Mouse (Mus musculus): Measurements from ENCODE around the gene Atxn1. TPM values are rescaled to one million over a fixed set of nuclear protein-coding genes. Genes with fewer than 3 reads are reported as not detected.

The Atxn1 gene
- polyA plus RNA-seq, 1 experiment from 2014 or later, result 2.3 TPM

DNA sequence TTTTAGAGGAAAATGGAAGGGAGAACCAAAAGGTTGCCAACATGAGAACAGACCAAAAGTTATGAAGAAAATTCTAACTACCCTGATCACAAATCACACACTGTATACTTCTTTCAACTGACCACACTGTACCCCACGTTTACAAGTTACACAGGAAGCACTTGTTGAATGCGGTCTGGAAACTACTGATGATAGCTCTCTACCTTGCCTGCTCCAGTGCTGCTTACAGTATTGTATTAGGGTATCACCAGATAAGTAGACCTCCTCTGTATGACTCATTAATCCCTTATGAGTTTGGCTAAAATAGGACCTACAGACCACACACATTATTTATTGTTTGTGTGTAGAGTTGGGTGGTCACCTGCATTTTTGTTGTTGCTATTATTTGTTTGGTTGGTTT, 113.1 kb downstream of the Atxn1 start:
- Histone ChIP-seq H3K9me3 (ENCODE audit: control insufficient read depth, low read length) (no peaks in the 10 kb centered on the region), H3K27me3 (replicated peaks; ENCODE audit: control insufficient read depth, insufficient read depth, low read length) (no peaks in the 10 kb centered on the region), H3K4me1 (replicated peaks; ENCODE audit: control insufficient read depth, insufficient read depth, low read length) (peaks cover 48% of the 10 kb centered on the region), H3K4me3 (ENCODE audit: low read depth, low read length) (no peak overlapping the region), H3K4me2 (no peak overlapping the region), H3K36me3 (ENCODE audit: control insufficient read depth, insufficient read depth, low read length) (no peaks in the 10 kb centered on the region), H3K27ac (ENCODE audit: low read depth, low read length) (no peak overlapping the region; the same call in 1 of the 2 replicates), H3K9ac (ENCODE audit: low read depth, low read length) (no peak overlapping the region)
- ATAC-seq (replicated peaks; ENCODE audit: low FRiP score) (no peak), DNase-seq (ENCODE audit: low spot score) (no peak)
- WGBS, result 54% methylated on average over 2 of the region's 2 CpGs

GRCm38 (mm10) chr13:45851156-45851555, 113.7 kb downstream of the Atxn1 start:
- Histone ChIP-seq H3K4me2 (no peak overlapping the region), H3K36me3 (ENCODE audit: control insufficient read depth, insufficient read depth, low read length) (no peaks in the 10 kb centered on the region), H3K4me3 (ENCODE audit: low read depth, low read length) (no peak overlapping the region), H3K27ac (ENCODE audit: low read depth, low read length) (peak overlapping the region; percentile 92), H3K9me3 (ENCODE audit: control insufficient read depth, low read length) (no peaks in the 10 kb centered on the region), H3K27me3 (replicated peaks; ENCODE audit: control insufficient read depth, insufficient read depth, low read length) (no peaks in the 10 kb centered on the region), H3K9ac (ENCODE audit: low read depth, low read length) (no peak overlapping the region), H3K4me1 (replicated peaks; ENCODE audit: control insufficient read depth, insufficient read depth, low read length) (peaks cover 47% of the 10 kb centered on the region)
- DNase-seq (ENCODE audit: low spot score) (no peak), ATAC-seq (replicated peaks; ENCODE audit: low FRiP score) (no peak)
- 84% methylated on average over 4 of the region's 4 CpGs for WGBS

DNA sequence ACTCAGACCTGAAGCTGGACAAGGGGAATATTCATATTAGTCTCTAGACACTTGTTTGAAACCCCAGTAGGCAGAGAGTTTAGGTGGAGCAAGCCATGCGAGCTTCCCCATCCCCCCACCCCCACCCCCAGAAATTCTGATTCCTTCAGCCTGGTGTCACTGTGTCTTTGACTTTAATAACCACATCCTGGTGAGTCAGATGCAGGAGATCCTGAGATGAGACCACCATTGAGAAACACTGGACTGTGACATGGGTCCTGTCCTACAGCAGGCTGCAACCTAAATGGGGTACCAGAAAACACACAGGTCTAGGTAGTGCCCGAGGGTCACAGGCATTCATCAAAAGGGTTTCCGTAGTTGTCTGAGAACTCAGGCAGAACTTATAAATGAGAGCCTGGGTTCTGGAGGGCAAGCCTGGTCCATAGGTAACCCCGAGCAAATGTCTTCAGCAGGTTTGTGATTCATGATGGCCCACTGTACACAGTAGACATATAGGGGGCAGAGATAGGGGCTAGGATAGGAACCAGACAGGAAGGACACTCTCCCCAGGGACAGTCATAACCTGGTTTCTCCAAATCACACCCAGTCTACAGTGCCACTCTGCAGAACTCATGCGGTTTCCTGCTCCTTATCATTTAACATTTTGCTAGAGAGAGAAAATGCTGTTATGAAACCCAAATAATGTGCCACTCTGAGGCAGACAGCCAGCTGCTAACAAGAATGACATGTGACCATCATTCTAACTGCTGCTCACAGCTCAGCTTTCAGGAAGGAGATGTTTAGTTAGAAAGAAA, 114.4 kb downstream of the Atxn1 start:
- 58% methylated on average over 5 of the region's 5 CpGs for WGBS
- no peaks in the 10 kb centered on the region for H3K9me3 ChIP-seq (ENCODE audit: control insufficient read depth, low read length)
- H3K4me1 ChIP-seq (replicated peaks; ENCODE audit: control insufficient read depth, insufficient read depth, low read length), result peaks cover 46% of the 10 kb centered on the region
- ATAC-seq (replicated peaks; ENCODE audit: low FRiP score), result no peak
- DNase-seq (ENCODE audit: low spot score), result no peak
- H3K27ac ChIP-seq (ENCODE audit: low read depth, low read length), result peak overlapping the region; percentile 92
- H3K27me3 ChIP-seq (replicated peaks; ENCODE audit: control insufficient read depth, insufficient read depth, low read length), result no peaks in the 10 kb centered on the region
- H3K36me3 ChIP-seq (ENCODE audit: control insufficient read depth, insufficient read depth, low read length), result no peaks in the 10 kb centered on the region
- H3K4me3 ChIP-seq (ENCODE audit: low read depth, low read length), result no peak overlapping the region
- peak overlapping the region; percentile 54 for H3K4me2 ChIP-seq
- no peak overlapping the region for H3K9ac ChIP-seq (ENCODE audit: low read depth, low read length)

GRCm38 (mm10) chr13:45849145-45850023, 115.4 kb downstream of the Atxn1 start:
- Histone ChIP-seq H3K36me3 (ENCODE audit: control insufficient read depth, insufficient read depth, low read length) (no peaks in the 10 kb centered on the region), H3K4me2 (peak overlapping the region; percentile 54), H3K9me3 (ENCODE audit: control insufficient read depth, low read length) (no peaks in the 10 kb centered on the region), H3K4me1 (replicated peaks; ENCODE audit: control insufficient read depth, insufficient read depth, low read length) (peaks cover 43% of the 10 kb centered on the region), H3K27ac (ENCODE audit: low read depth, low read length) (peak overlapping the region; percentile 92), H3K9ac (ENCODE audit: low read depth, low read length) (no peak overlapping the region), H3K4me3 (ENCODE audit: low read depth, low read length) (no peak overlapping the region), H3K27me3 (replicated peaks; ENCODE audit: control insufficient read depth, insufficient read depth, low read length) (no peaks in the 10 kb centered on the region)
- peak; percentile 95 for ATAC-seq (replicated peaks; ENCODE audit: low FRiP score)
- WGBS, result 43% methylated on average over 7 of the region's 7 CpGs
- DNase-seq (ENCODE audit: low spot score), result peak; percentile 62

DNA sequence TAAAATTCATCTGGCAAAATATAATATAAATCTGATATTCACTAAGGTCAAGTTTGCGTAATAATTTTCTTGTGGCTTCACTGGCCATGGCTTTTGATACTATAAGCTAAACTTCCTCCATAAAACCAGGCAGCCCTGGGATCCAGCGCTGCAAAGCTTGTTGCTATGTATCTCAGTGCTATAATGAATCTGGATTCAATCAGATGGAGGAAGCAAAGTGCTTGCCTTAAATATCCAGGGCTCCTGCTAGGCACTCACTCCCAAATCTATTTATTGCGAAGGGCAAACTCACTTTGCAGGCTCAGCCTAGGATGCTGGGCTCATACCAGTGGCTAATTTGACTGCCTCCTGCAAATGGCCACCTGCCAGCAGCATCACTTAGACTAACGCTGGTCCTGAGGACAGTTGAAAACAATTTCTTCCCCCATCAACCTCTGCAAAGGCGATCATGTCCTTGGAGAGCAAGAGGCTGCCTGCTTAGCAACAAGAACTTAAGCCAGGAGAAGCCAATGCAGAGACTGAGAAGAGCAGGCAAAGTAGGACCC, 122.2 kb downstream of the Atxn1 start:
- Histone ChIP-seq H3K27ac (ENCODE audit: low read depth, low read length) (no peak overlapping the region), H3K4me2 (no peak overlapping the region), H3K36me3 (ENCODE audit: control insufficient read depth, insufficient read depth, low read length) (no peaks in the 10 kb centered on the region), H3K9me3 (ENCODE audit: control insufficient read depth, low read length) (no peaks in the 10 kb centered on the region), H3K4me3 (ENCODE audit: low read depth, low read length) (no peak overlapping the region), H3K9ac (ENCODE audit: low read depth, low read length) (no peak overlapping the region), H3K4me1 (replicated peaks; ENCODE audit: control insufficient read depth, insufficient read depth, low read length) (no peaks in the 10 kb centered on the region), H3K27me3 (replicated peaks; ENCODE audit: control insufficient read depth, insufficient read depth, low read length) (no peaks in the 10 kb centered on the region)
- DNase-seq (ENCODE audit: low spot score) (no peak), ATAC-seq (replicated peaks; ENCODE audit: low FRiP score) (no peak)
- 82% methylated on average over 5 of the region's 5 CpGs for WGBS

DNA sequence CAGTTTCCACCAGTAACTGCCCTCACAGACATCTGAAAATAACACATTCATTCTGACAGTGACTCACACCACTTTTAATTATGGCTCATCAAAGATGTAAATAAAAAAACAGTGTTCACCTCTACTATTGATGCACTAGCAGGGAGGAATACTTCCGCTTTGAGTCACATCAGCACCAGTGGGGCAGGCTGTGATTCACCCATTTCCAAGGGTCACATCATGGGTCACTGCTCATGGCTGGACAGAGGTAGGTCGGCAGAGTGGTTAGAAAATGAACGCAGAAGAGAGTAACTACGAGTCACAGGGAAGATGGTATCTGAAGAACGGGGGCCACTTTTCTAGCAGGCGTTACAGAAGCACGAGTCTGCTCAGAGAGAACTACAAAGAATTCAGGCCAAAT, 124.9 kb downstream of the Atxn1 start:
- 71% methylated on average over 7 of the region's 7 CpGs for WGBS
- no peaks in the 10 kb centered on the region for H3K36me3 ChIP-seq (ENCODE audit: control insufficient read depth, insufficient read depth, low read length)
- DNase-seq (ENCODE audit: low spot score), result no peak
- H3K27me3 ChIP-seq (replicated peaks; ENCODE audit: control insufficient read depth, insufficient read depth, low read length), result no peaks in the 10 kb centered on the region
- no peak overlapping the region for H3K4me2 ChIP-seq
- H3K27ac ChIP-seq (ENCODE audit: low read depth, low read length), result no peak overlapping the region
- H3K4me1 ChIP-seq (replicated peaks; ENCODE audit: control insufficient read depth, insufficient read depth, low read length), result no peaks in the 10 kb centered on the region
- ATAC-seq (replicated peaks; ENCODE audit: low FRiP score), result no peak
- H3K9me3 ChIP-seq (ENCODE audit: control insufficient read depth, low read length), result no peaks in the 10 kb centered on the region
- no peak overlapping the region for H3K4me3 ChIP-seq (ENCODE audit: low read depth, low read length)
- no peak overlapping the region for H3K9ac ChIP-seq (ENCODE audit: low read depth, low read length)

DNA sequence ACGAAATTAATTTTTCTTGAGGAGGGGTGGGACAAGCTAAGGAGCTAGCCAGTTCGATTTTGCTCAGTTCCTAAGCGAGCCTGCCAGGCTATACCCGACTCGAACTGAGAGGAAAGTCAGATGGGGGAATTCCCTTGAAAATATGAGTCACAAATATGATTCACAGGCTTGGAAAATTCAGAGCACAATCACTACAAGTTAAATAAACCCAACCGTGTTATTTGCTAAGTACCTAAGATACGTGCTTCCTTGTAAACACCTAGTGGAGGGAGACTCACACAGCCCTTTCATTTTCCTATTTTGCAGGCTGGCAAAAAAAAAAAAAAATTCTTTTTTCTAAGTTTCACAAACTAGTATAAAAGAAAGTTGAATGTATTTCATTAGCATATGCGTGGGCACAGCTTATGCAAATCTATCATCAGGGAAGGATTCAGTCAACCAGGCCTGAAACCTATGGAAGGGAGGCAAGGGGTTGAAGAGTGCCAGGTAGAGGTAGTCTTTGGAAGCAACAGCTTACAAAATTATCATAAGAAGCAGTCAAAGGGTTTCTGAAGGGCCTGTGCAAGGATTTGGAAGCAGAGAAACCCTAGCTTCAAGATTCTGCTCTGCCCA, 127.1 kb downstream of the Atxn1 start:
- H3K9me3 ChIP-seq (ENCODE audit: control insufficient read depth, low read length), result no peaks in the 10 kb centered on the region
- H3K4me1 ChIP-seq (replicated peaks; ENCODE audit: control insufficient read depth, insufficient read depth, low read length), result no peaks in the 10 kb centered on the region
- ATAC-seq (replicated peaks; ENCODE audit: low FRiP score) (no peak), DNase-seq (ENCODE audit: low spot score) (no peak)
- no peaks in the 10 kb centered on the region for H3K36me3 ChIP-seq (ENCODE audit: control insufficient read depth, insufficient read depth, low read length)
- no peak overlapping the region for H3K4me2 ChIP-seq
- H3K27ac ChIP-seq (ENCODE audit: low read depth, low read length), result no peak overlapping the region
- H3K9ac ChIP-seq (ENCODE audit: low read depth, low read length), result no peak overlapping the region
- WGBS, result 92% methylated on average over 8 of the region's 8 CpGs
- H3K27me3 ChIP-seq (replicated peaks; ENCODE audit: control insufficient read depth, insufficient read depth, low read length), result no peaks in the 10 kb centered on the region
- H3K4me3 ChIP-seq (ENCODE audit: low read depth, low read length), result no peak overlapping the region

DNA sequence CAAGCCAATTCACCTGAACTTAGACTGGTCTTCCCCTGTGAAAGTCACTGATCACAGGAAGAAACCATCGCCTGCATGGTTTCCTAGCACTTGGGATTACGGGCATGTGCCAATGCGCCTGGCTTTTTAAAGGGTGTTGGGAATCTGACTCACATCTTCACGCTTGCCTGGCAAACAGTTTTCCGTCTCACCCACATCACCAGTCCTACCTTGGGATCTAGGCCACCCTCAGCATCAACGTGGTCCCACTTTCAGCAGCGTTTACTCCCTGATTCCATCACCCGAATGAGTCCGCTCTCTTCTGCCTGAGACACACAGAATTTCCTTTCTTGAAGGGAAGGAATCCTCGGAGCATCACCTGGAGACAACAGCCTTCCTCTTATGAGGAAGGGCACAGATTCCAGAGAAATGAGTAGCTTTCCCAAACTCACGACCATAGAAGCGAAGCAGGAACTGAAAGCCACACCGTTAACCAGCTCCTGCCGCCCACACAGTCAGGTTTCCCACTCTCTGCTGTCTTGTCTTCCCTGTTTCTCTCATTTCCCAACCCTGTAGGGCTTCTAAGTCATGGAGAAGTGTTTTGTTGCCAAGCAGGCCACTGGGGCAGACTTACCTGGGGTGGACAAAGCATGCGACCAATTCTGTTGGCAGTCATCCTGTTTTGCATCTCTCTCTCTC, 128.3 kb downstream of the Atxn1 start:
- H3K9ac ChIP-seq (ENCODE audit: low read depth, low read length), result no peak overlapping the region
- no peaks in the 10 kb centered on the region for H3K27me3 ChIP-seq (replicated peaks; ENCODE audit: control insufficient read depth, insufficient read depth, low read length)
- DNase-seq (ENCODE audit: low spot score), result no peak
- H3K4me1 ChIP-seq (replicated peaks; ENCODE audit: control insufficient read depth, insufficient read depth, low read length), result no peaks in the 10 kb centered on the region
- no peak overlapping the region for H3K4me3 ChIP-seq (ENCODE audit: low read depth, low read length)
- no peaks in the 10 kb centered on the region for H3K9me3 ChIP-seq (ENCODE audit: control insufficient read depth, low read length)
- H3K4me2 ChIP-seq, result no peak overlapping the region
- 91% methylated on average over 15 of the region's 15 CpGs for WGBS
- H3K36me3 ChIP-seq (ENCODE audit: control insufficient read depth, insufficient read depth, low read length), result no peaks in the 10 kb centered on the region
- ATAC-seq (replicated peaks; ENCODE audit: low FRiP score), result no peak
- H3K27ac ChIP-seq (ENCODE audit: low read depth, low read length), result no peak overlapping the region
